Mouse (Mus musculus): ENCODE data around the gene Ttyh3. TPM values are rescaled to one million over a fixed set of nuclear protein-coding genes. Genes with fewer than 3 reads are reported as not detected.
A peak's percentile ranks its signal among the peaks of the same experiment; 100 is the strongest.

Gene Ttyh3
- total and polyA plus RNA-seq, 3 experiments: 9.8 to 100 (median 68.7) TPM

GRCm38 (mm10) chr5:140610273-140611011 lies 38.4 kb downstream of the Ttyh3 start:
- peaks cover 56% of the 10 kb centered on the region for H3K27me3 ChIP-seq (ENCODE audit: insufficient read depth, low read length)
- H3K9me3 ChIP-seq (replicated peaks): peaks cover 17% of the 10 kb centered on the region
- peaks cover 87% of the 10 kb centered on the region for H3K4me1 ChIP-seq (ENCODE audit: insufficient read depth, low read depth, low read length)
- ATAC-seq (ENCODE audit: extremely low read depth, insufficient number of reproducible peaks, low FRiP score, poor library complexity, severe bottlenecking) (no peak), DNase-seq (ENCODE audit: low spot score) (no peak)
- H3K36me3 ChIP-seq (replicated peaks): peaks cover 32% of the 10 kb centered on the region
- no peak for TF ChIP-seq GATA2 (IDR thresholded peaks at IDR 0.05; ENCODE audit: borderline replicate concordance, low read depth, low read length)
- peak overlapping the region; percentile 24; the same call in 1 of the 2 replicates for H3K4me3 ChIP-seq (ENCODE audit: low read depth, low read length)

DNA sequence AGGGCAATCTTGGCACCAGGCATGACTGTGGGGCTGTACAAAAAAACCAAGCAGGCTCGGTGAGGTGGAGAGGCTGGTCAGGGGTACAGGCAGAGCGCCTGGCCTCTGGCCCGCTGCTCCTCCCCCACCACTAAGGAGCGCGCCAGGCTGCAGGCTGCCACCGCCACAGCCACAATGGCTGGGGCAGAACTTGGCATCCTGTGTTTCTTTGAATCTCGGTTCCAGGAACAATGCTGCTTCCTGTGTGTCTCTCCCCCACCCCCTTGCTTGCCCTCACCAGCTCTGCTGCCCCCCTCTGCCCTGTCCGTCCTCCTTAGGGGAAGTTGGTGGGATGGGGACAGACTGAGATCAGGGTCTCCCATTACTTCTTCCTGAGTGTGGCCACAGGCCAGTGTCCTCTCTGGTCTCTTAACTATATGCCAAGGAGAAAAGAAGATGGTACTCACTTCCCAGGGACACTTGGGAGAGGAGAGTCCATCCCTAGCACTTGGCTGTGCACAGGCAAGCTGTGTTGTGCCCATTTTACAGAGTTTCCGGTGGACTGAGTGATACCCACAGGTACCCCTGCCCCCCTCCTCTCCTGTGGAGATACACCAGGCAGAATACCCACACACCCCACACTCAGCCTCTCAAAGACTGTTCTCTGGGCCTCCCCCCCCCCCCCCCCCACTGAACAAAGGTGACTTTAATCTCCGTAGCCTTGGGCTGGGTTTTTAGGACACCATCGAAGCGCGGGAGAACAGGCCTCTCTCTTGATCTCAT lies 39.1 kb downstream of the Ttyh3 start:
- H3K4me3 ChIP-seq (ENCODE audit: low read depth, low read length): peak overlapping the region; percentile 54; the same call in 1 of the 2 replicates
- H3K4me1 ChIP-seq (ENCODE audit: insufficient read depth, low read depth, low read length): peaks cover 79% of the 10 kb centered on the region
- peak; percentile 42 for DNase-seq (ENCODE audit: low spot score)
- peaks cover 32% of the 10 kb centered on the region for H3K36me3 ChIP-seq (replicated peaks)
- peaks cover 17% of the 10 kb centered on the region for H3K9me3 ChIP-seq (replicated peaks)
- no peak for ATAC-seq (ENCODE audit: extremely low read depth, insufficient number of reproducible peaks, low FRiP score, poor library complexity, severe bottlenecking)
- peaks cover 63% of the 10 kb centered on the region for H3K27me3 ChIP-seq (ENCODE audit: insufficient read depth, low read length)
- TF ChIP-seq POLR2AphosphoS5 (IDR thresholded peaks at IDR 0.05; ENCODE audit: insufficient replicate concordance, low read depth, low read length) (no peak), TAL1 (conservative IDR thresholded peaks at IDR 0.05; ENCODE audit: low read depth, low read length) (no peak), CTCF (IDR thresholded peaks at IDR 0.05; ENCODE audit: low read depth, low read length) (no peak), GATA1 (IDR thresholded peaks at IDR 0.05; ENCODE audit: borderline replicate concordance, low read length) (no peak), GATA2 (IDR thresholded peaks at IDR 0.05; ENCODE audit: borderline replicate concordance, low read depth, low read length) (no peak)

- H3K9me3 ChIP-seq (replicated peaks): peaks cover 17% of the 10 kb centered on the region
- peaks cover 69% of the 10 kb centered on the region for H3K27me3 ChIP-seq (ENCODE audit: insufficient read depth, low read length)
- DNase-seq (ENCODE audit: low spot score): no peak
- no peak for ATAC-seq (ENCODE audit: extremely low read depth, insufficient number of reproducible peaks, low FRiP score, poor library complexity, severe bottlenecking)
- TF ChIP-seq TAL1 (conservative IDR thresholded peaks at IDR 0.05; ENCODE audit: low read depth, low read length): no peak
- TF ChIP-seq POLR2AphosphoS5 (IDR thresholded peaks at IDR 0.05; ENCODE audit: insufficient replicate concordance, low read depth, low read length): no peak
- TF ChIP-seq GATA2 (IDR thresholded peaks at IDR 0.05; ENCODE audit: borderline replicate concordance, low read depth, low read length): no peak
- no peak for TF ChIP-seq GATA1 (IDR thresholded peaks at IDR 0.05; ENCODE audit: borderline replicate concordance, low read length)
- no peak for TF ChIP-seq CTCF (IDR thresholded peaks at IDR 0.05; ENCODE audit: low read depth, low read length)
- peak overlapping the region; percentile 67 for H3K4me3 ChIP-seq (ENCODE audit: low read depth, low read length)
- H3K4me1 ChIP-seq (ENCODE audit: insufficient read depth, low read depth, low read length): peaks cover 70% of the 10 kb centered on the region
- peaks cover 21% of the 10 kb centered on the region for H3K36me3 ChIP-seq (replicated peaks)
Observed at GRCm38 (mm10) chr5:140608634-140609015, 40.2 kb downstream of the Ttyh3 start.

GRCm38 (mm10) chr5:140607836-140608633 lies 40.8 kb downstream of the Ttyh3 start:
- H3K27me3 ChIP-seq (ENCODE audit: insufficient read depth, low read length): peaks cover 69% of the 10 kb centered on the region
- TF ChIP-seq GATA2 (IDR thresholded peaks at IDR 0.05; ENCODE audit: borderline replicate concordance, low read depth, low read length) (no peak), GATA1 (IDR thresholded peaks at IDR 0.05; ENCODE audit: borderline replicate concordance, low read length) (no peak), POLR2AphosphoS5 (IDR thresholded peaks at IDR 0.05; ENCODE audit: insufficient replicate concordance, low read depth, low read length) (no peak)
- H3K36me3 ChIP-seq (replicated peaks): peaks cover 15% of the 10 kb centered on the region
- ATAC-seq (ENCODE audit: extremely low read depth, insufficient number of reproducible peaks, low FRiP score, poor library complexity, severe bottlenecking) (no peak), DNase-seq (ENCODE audit: low spot score) (no peak)
- H3K4me1 ChIP-seq (ENCODE audit: insufficient read depth, low read depth, low read length): peaks cover 66% of the 10 kb centered on the region
- peaks cover 17% of the 10 kb centered on the region for H3K9me3 ChIP-seq (replicated peaks)
- H3K4me3 ChIP-seq (ENCODE audit: low read depth, low read length): peak overlapping the region; percentile 67

GRCm38 (mm10) chr5:140607001-140607835 lies 41.6 kb downstream of the Ttyh3 start, which contains the start of gene Lfng:
Gene Lfng (plus strand): TSS chr5:140607320.
- peak; percentile 47 for ATAC-seq (ENCODE audit: extremely low read depth, insufficient number of reproducible peaks, low FRiP score, poor library complexity, severe bottlenecking)
- H3K4me3 ChIP-seq (ENCODE audit: low read depth, low read length): peak within 1 kb of the TSS; percentile 67
- TF ChIP-seq CTCF (IDR thresholded peaks at IDR 0.05; ENCODE audit: low read depth, low read length) (no peak), GATA2 (IDR thresholded peaks at IDR 0.05; ENCODE audit: borderline replicate concordance, low read depth, low read length) (no peak), TAL1 (conservative IDR thresholded peaks at IDR 0.05; ENCODE audit: low read depth, low read length) (no peak), POLR2AphosphoS5 (IDR thresholded peaks at IDR 0.05; ENCODE audit: insufficient replicate concordance, low read depth, low read length) (no peak), GATA1 (IDR thresholded peaks at IDR 0.05; ENCODE audit: borderline replicate concordance, low read length) (no peak)
- peak; percentile 65 for DNase-seq (ENCODE audit: low spot score)
- H3K9me3 ChIP-seq (replicated peaks): peaks cover 17% of the 10 kb centered on the region
- H3K36me3 ChIP-seq (replicated peaks): peaks cover 7% of the 10 kb centered on the region
- peaks cover 73% of the 10 kb centered on the region for H3K27me3 ChIP-seq (ENCODE audit: insufficient read depth, low read length)
- peaks cover 58% of the 10 kb centered on the region for H3K4me1 ChIP-seq (ENCODE audit: insufficient read depth, low read depth, low read length)
